Mouse (Mus musculus) embryo, embryonic 9.5 days (tissue): ENCODE measurements at regions not wholly inside any gene's neighbourhood (a gene's known extent, or its start where the extent isn't known, plus 50 kb on each side); places are given as distances from the start of the nearest gene placed in this dataset.

Experiments used
- DNase-seq: peaks from one replicate; pipeline ENCODE4 v3.0.0-alpha.2; 2017; ENCODE audit errors: extremely low spot score

- no peak for DNase-seq
These were observed 69.8 kb upstream of the Pax2 start for GRCm38 (mm10) chr19:44686061-44686460.

GRCm38 (mm10) chr19:44692396-44692795 is 63.4 kb upstream of the Pax2 start:
- peak; percentile 71 for DNase-seq

DNA sequence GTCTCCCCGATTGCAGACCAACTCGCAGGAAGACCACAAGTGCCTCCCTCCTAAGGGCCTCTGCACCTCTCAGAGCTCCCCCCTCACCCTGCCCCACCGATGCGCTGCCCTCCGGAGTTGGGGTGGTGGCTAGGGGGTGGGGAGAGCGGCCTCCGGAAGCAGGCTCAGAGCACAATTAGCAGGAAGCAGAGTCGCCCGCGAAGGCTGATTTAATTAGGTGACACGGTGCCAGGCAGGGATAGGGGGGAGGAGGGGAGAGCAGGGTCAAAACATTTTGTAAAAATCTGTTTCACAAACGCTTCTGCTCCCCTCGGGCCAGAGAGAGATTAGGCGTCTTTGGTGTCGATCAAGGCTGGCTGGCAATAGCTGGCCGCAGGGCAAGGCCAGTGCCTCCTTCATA is 63.0 kb upstream of the Pax2 start:
- peak; percentile 33 for DNase-seq

GRCm38 (mm10) chr19:44695331-44695730 is 60.5 kb upstream of the Pax2 start:
- DNase-seq, result no peak

GRCm38 (mm10) chr19:44696059-44696712 is 59.7 kb upstream of the Pax2 start:
- peak; percentile 43 for DNase-seq

DNA sequence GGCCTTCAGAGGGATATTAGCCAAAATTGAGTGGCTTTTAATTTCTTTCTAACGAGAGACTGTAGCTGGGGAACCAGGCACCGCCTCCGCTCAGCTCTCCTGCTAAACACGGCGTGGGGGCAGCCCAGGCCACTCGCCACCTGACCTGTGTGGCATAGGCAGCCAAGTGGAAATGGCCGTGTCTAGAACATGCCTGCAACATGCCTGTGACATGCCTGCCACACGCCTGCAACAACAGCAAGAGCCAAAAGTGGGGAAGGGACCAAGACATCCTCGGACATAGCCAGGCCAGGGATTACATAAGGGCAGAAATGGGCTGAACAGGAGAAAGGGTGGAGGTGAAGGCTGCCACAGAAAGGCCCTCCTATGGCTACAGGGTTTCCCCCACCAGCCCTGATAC is 59.1 kb upstream of the Pax2 start:
- DNase-seq, result no peak

GRCm38 (mm10) chr19:44698382-44699256 is 57.2 kb upstream of the Pax2 start:
- no peak for DNase-seq
